Comparison of ENCODE assay signal across 8 mouse cellular contexts in genomic region chr7:89980485-89981422, GRCm38 (mm10). TPM values are rescaled to one million over a fixed set of nuclear protein-coding genes. Genes with fewer than 3 reads are reported as not detected.
DNase-seq lines count a peak whose midpoint lies in the region; ATAC-seq and TF ChIP-seq lines count a peak whose summit lies in the region.

Gene Eed (minus strand): TSS chr7:89980983.

- peak within 1 kb of the TSS; percentile 76 for H3K4me2 ChIP-seq in heart, embryonic 15.5 days
- peak within 1 kb of the TSS; percentile 72 for H3K4me2 ChIP-seq in liver, embryonic 14.5 days (ENCODE audit: low read depth)
- peak within 1 kb of the TSS; percentile 70 for H3K4me2 ChIP-seq in neural tube, embryonic 11.5 days (ENCODE audit: low read depth)
- H3K4me2 ChIP-seq in stomach, postnatal 0 days (replicated peaks; ENCODE audit: low read depth), result peak within 1 kb of the TSS; percentile 80

- H3K9ac ChIP-seq in heart, embryonic 15.5 days, result peak within 1 kb of the TSS; percentile 87
- H3K9ac ChIP-seq in liver, embryonic 14.5 days (replicated peaks), result peak within 1 kb of the TSS; percentile 91
- H3K9ac ChIP-seq in neural tube, embryonic 11.5 days (ENCODE audit: low read length), result peak within 1 kb of the TSS; percentile 95
- peak within 1 kb of the TSS; percentile 95 for H3K9ac ChIP-seq in stomach, postnatal 0 days (ENCODE audit: low read length)

- H3K9me3 ChIP-seq in forebrain, embryonic 10.5 days, result no peaks in the 10 kb centered on the region
- no peaks in the 10 kb centered on the region for H3K9me3 ChIP-seq in heart, embryonic 15.5 days (replicated peaks)
- H3K9me3 ChIP-seq in liver, embryonic 14.5 days (ENCODE audit: control insufficient read depth, low read length), result no peaks in the 10 kb centered on the region
- H3K9me3 ChIP-seq in neural tube, embryonic 11.5 days (ENCODE audit: control insufficient read depth, low read length), result no peaks in the 10 kb centered on the region
- H3K9me3 ChIP-seq in stomach, postnatal 0 days (ENCODE audit: control insufficient read depth, low read length), result no peaks in the 10 kb centered on the region

- peaks cover 25% of the 10 kb centered on the region for H3K4me1 ChIP-seq in forebrain, embryonic 10.5 days
- peaks cover 15% of the 10 kb centered on the region for H3K4me1 ChIP-seq in heart, embryonic 15.5 days (replicated peaks)
- peaks cover 3 to 11% of the 10 kb centered on the region in 2 experiments for H3K4me1 ChIP-seq in liver, embryonic 14.5 days (replicated peaks; ENCODE audit: control insufficient read depth in 2 of 2, insufficient read depth in 2 of 2, low read length in 1 of 2)
- H3K4me1 ChIP-seq in neural tube, embryonic 11.5 days (ENCODE audit: control insufficient read depth, insufficient read depth, low read length), result peaks cover 8% of the 10 kb centered on the region; the same call in 1 of the 2 replicates
- H3K4me1 ChIP-seq in stomach, postnatal 0 days (replicated peaks; ENCODE audit: control insufficient read depth, insufficient read depth), result no peaks in the 10 kb centered on the region

- H3K36me3 ChIP-seq in forebrain, embryonic 10.5 days (replicated peaks), result peaks cover 18% of the 10 kb centered on the region
- H3K36me3 ChIP-seq in heart, embryonic 15.5 days, result peaks cover 11% of the 10 kb centered on the region
- H3K36me3 ChIP-seq in liver, embryonic 14.5 days (replicated peaks; ENCODE audit: control insufficient read depth, insufficient read depth, low read depth), result peaks cover 11% of the 10 kb centered on the region
- peaks cover under 1% of the 10 kb centered on the region; the same call in 1 of the 2 replicates for H3K36me3 ChIP-seq in neural tube, embryonic 11.5 days (ENCODE audit: control insufficient read depth, insufficient read depth, low read length)
- H3K36me3 ChIP-seq in stomach, postnatal 0 days (ENCODE audit: control insufficient read depth, insufficient read depth, low read length), result 0 out of 2 replicates have a peak, but pooled peaks cover 2% of the 10 kb centered on the region

- H3K4me3 ChIP-seq in forebrain, embryonic 10.5 days, result peak within 1 kb of the TSS; percentile 85
- H3K4me3 ChIP-seq in heart, embryonic 15.5 days, result peak within 1 kb of the TSS; percentile 89
- H3K4me3 ChIP-seq in liver, embryonic 14.5 days (ENCODE audit: insufficient read depth in 1 of 2, low read depth in 2 of 2, low read length in 2 of 2), result peak within 1 kb of the TSS; percentile 86 to 92
- H3K4me3 ChIP-seq in neural tube, embryonic 11.5 days (ENCODE audit: low read depth, low read length), result peak within 1 kb of the TSS; percentile 71
- peak within 1 kb of the TSS; percentile 80 for H3K4me3 ChIP-seq in stomach, postnatal 0 days (ENCODE audit: low read depth, low read length)

- peak within 1 kb of the TSS; percentile 99 for H3K27ac ChIP-seq in forebrain, embryonic 10.5 days
- peak within 1 kb of the TSS; percentile 100 for H3K27ac ChIP-seq in heart, embryonic 15.5 days
- peak within 1 kb of the TSS; percentile 89 for H3K27ac ChIP-seq in liver, embryonic 14.5 days
- peak within 1 kb of the TSS; percentile 99 for H3K27ac ChIP-seq in neural tube, embryonic 11.5 days (ENCODE audit: low read depth, low read length)
- peak within 1 kb of the TSS; percentile 100 for H3K27ac ChIP-seq in stomach, postnatal 0 days (replicated peaks)

- H3K27me3 ChIP-seq in forebrain, embryonic 10.5 days (ENCODE audit: poor library complexity, severe bottlenecking), result no peaks in the 10 kb centered on the region
- H3K27me3 ChIP-seq in heart, embryonic 15.5 days, result no peaks in the 10 kb centered on the region
- H3K27me3 ChIP-seq in liver, embryonic 14.5 days (ENCODE audit: control insufficient read depth, insufficient read depth, low read length), result no peaks in the 10 kb centered on the region
- H3K27me3 ChIP-seq in neural tube, embryonic 11.5 days (ENCODE audit: control insufficient read depth, insufficient read depth, low read length), result no peaks in the 10 kb centered on the region
- no peaks in the 10 kb centered on the region for H3K27me3 ChIP-seq in stomach, postnatal 0 days (ENCODE audit: control insufficient read depth, insufficient read depth, low read length)

- DNase-seq in c-Kit-negative CD71-positive TER-119-positive erythroid progenitor cells, embryonic 14.5 days (ENCODE audit: low read depth, low spot score), result peak; percentile 93
- DNase-seq in forebrain, embryonic 10.5 days (ENCODE audit: extremely low spot score, low spot score), result peak; percentile 94
- peak; percentile 96 to 97 for DNase-seq in kidney, postnatal 25 days
- DNase-seq in liver, embryonic 14.5 days (ENCODE audit: low read depth in 3 of 3, low spot score in 3 of 3), result peak; percentile 84 to 90 (median 88)
- DNase-seq in neural tube, embryonic 11.5 days (ENCODE audit: low spot score), result peak; percentile 96
- peak; percentile 96 for DNase-seq in stomach, postnatal 0 days (ENCODE audit: low spot score)

- peak; percentile 82 for ATAC-seq in CD4-positive, CD25-positive, alpha-beta regulatory T cell, adult 4 months
- peak; percentile 86 for ATAC-seq in heart, embryonic 15.5 days (replicated peaks; ENCODE audit: insufficient number of reproducible peaks, insufficient read depth, low FRiP score, low read depth)
- ATAC-seq in liver, embryonic 14.5 days (ENCODE audit: insufficient read depth), result peak; percentile 88
- peak; percentile 89 for ATAC-seq in neural tube, embryonic 11.5 days (ENCODE audit: insufficient read depth, low FRiP score, low TSS enrichment)
- peak; percentile 92 for ATAC-seq in stomach, postnatal 0 days (ENCODE audit: low FRiP score, low TSS enrichment)

- under 1% methylated on average over 87 of the region's 87 CpGs for WGBS in forebrain, embryonic 10.5 days
- under 1% methylated on average over 70 of the region's 87 CpGs for WGBS in heart, embryonic 15.5 days
- under 1% methylated on average over 85 of the region's 87 CpGs for WGBS in liver, embryonic 14.5 days (ENCODE audit: insufficient replicate concordance)
- WGBS in neural tube, embryonic 11.5 days, result under 1% methylated on average over 87 of the region's 87 CpGs
- under 1% methylated on average over 85 of the region's 87 CpGs for WGBS in stomach, postnatal 0 days

- no peak for TF ChIP-seq CTCF in liver, embryonic 14.5 days (IDR thresholded peaks at IDR 0.05; ENCODE audit: low read depth)
- 0 out of 2 replicates have a peak, but pooled peaks have one; percentile 12 for TF ChIP-seq CTCF in stomach, postnatal 0 days (IDR thresholded peaks at IDR 0.05; ENCODE audit: low read depth)

- peak; percentile 47; the same call in 1 of the 2 replicates for TF ChIP-seq EP300 in liver, embryonic 14.5 days (IDR thresholded peaks at IDR 0.05; ENCODE audit: low read depth)
- TF ChIP-seq EP300 in stomach, postnatal 0 days (optimal IDR thresholded peaks at IDR 0.05), result no peak

RNA-seq across cellular contexts. Expression of gene Eed, which starts in this region (rescaled TPM):
- polyA plus RNA-seq in CD4-positive, CD25-positive, alpha-beta regulatory T cell, adult 4 months (2017; shearing (Covaris generic)), result 10 to 100 TPM; 57.3 to 62.9 TPM
- polyA plus RNA-seq in forebrain, embryonic 10.5 days (2016; fragmentation: Nextera tagmentation; extraction: Ambion mirVana), result 95.3 and 102 TPM in 2 replicates
- polyA plus RNA-seq in heart, embryonic 15.5 days (2015; fragmentation: Nextera tagmentation; extraction: Ambion mirVana), result 41.4 and 44.6 TPM in 2 replicates
- polyA plus RNA-seq in liver, embryonic 14.5 days (2012; rRNA removed), result 18.1 and 32.3 TPM in 2 replicates
- 34.1 and 34.7 TPM in 2 replicates for polyA plus RNA-seq in liver, embryonic 14.5 days (2014; fragmentation: Nextera tagmentation; extraction: Ambion mirVana)
- 72.8 and 76.5 TPM in 2 replicates for polyA plus RNA-seq in neural tube, embryonic 11.5 days (2014; fragmentation: Nextera tagmentation; extraction: Ambion mirVana)
- 35.7 and 38.0 TPM in 2 replicates for polyA plus RNA-seq in stomach, postnatal 0 days (2015; fragmentation: Nextera tagmentation; extraction: Ambion mirVana)

Comparison
In these comparisons a context has a peak if more than half of its experiments do, and no peak if none do; other contexts are left out.
1. Peak in every context shown above with its lines: DNase-seq, ATAC-seq, H3K4me3 ChIP-seq and H3K27ac ChIP-seq.